29 mouse cellular contexts compared by ENCODE assay signal in the genomic region with DNA sequence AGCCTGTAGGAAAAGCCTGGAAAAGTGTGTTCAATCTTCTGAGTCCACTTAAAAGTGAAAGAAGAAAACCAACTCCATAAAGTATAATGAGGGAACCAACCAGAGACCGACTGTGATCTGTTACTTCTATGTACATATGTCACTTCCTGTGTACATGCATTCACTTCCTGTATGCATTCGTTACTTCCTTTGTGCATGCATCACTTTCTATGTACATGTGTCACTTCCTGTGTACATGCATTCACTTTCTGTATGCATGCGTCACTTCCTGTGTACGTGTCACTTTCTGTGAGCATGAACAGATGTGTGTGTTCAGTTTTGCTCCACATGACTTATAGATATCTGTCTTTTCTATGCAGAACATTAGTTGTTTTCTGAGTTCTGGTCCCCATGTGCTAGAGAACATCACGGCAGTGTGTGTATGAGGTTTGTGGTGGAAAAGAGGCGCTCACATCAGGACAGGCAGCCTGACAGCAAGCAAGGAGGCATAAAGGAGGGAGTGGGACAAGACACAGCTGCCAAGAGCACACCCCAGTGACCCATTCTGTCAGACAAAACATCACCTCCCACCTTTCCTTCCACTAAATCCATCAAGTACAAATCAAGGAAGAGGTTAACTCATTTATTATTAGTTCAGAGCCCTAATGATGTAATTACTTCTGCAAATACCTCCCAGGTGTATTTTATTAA. TPM values are rescaled to one million over a fixed set of nuclear protein-coding genes. Genes with fewer than 3 reads are reported as not detected.
DNase-seq lines count a peak whose midpoint lies in the region; ATAC-seq and TF ChIP-seq lines count a peak whose summit lies in the region.
"Had no signal": no experiment of that assay in that cellular context is flagged by ENCODE, and none has a peak within 500 bp of the region (broad histone marks: within the 10 kb centered on the region; RNA-seq: fewer than 3 reads in every experiment).

No protein-coding gene starts in this region.

- no peaks in the 10 kb centered on the region for H3K4me1 ChIP-seq in kidney, postnatal 0 days (replicated peaks; ENCODE audit: insufficient read depth, low read length)
- no peaks in the 10 kb centered on the region for H3K4me1 ChIP-seq in stomach, postnatal 0 days (replicated peaks; ENCODE audit: control insufficient read depth, insufficient read depth)
- H3K4me1 ChIP-seq: embryonic facial prominence, embryonic 12.5 days; forebrain, embryonic 12.5 days; heart, embryonic 10.5 days; hindbrain, embryonic 10.5 days; liver, embryonic 13.5 days; midbrain, embryonic 12.5 days had no signal

- H3K4me2 ChIP-seq in kidney, postnatal 0 days (ENCODE audit: low read length), result no peak overlapping the region
- no peak overlapping the region for H3K4me2 ChIP-seq in stomach, postnatal 0 days (replicated peaks; ENCODE audit: low read depth)
- H3K4me2 ChIP-seq: embryonic facial prominence, embryonic 12.5 days; forebrain, embryonic 12.5 days; liver, embryonic 13.5 days; midbrain, embryonic 12.5 days had no signal

- DNase-seq in kidney, postnatal 0 days (ENCODE audit: low spot score), result peak; percentile 55
- DNase-seq in kidney, adult 11 months, result no peak
- DNase-seq in CD4-positive, CD25-positive, alpha-beta regulatory T cell, adult 2 months (ENCODE audit: low read depth, low spot score), result peak; percentile 1
- peak; percentile 7 for DNase-seq in induced T-regulatory cell, adult 2 months (ENCODE audit: low read depth)
- DNase-seq in splenic B cell, adult 2 months (ENCODE audit: low read depth, low spot score), result peak; percentile 1
- DNase-seq in stomach, postnatal 0 days (ENCODE audit: low spot score), result no peak
- DNase-seq in urinary bladder, postnatal 36 days (ENCODE audit: low spot score in 2 of 2), result no peak
- DNase-seq: adrenal gland, adult 2 months; cerebellum, adult 11 months; cerebellum, postnatal 10 days; gastrocnemius, postnatal 36 days; kidney, adult 18-20 months; liver, embryonic 13.5 days; lung, adult 2 months; lung, postnatal 4 days; right cerebral cortex, postnatal 14 days; thymus, postnatal 25 days had no signal

- TF ChIP-seq CTCF in kidney, postnatal 0 days (IDR thresholded peaks at IDR 0.05; ENCODE audit: low read depth), result no peak
- no peak for TF ChIP-seq CTCF in stomach, postnatal 0 days (IDR thresholded peaks at IDR 0.05; ENCODE audit: low read depth)

- H3K36me3 ChIP-seq in kidney, postnatal 0 days (ENCODE audit: insufficient read depth, low read length), result no peaks in the 10 kb centered on the region
- H3K36me3 ChIP-seq in splenic B cell, adult 2 months (ENCODE audit: control insufficient read depth, insufficient read depth, low read length, poor library complexity, severe bottlenecking), result no peaks in the 10 kb centered on the region
- H3K36me3 ChIP-seq in stomach, postnatal 0 days (ENCODE audit: control insufficient read depth, insufficient read depth, low read length), result no peaks in the 10 kb centered on the region
- H3K36me3 ChIP-seq: embryonic facial prominence, embryonic 12.5 days; forebrain, embryonic 12.5 days; heart, embryonic 10.5 days; hindbrain, embryonic 10.5 days; liver, embryonic 13.5 days; midbrain, embryonic 12.5 days had no signal

- 57% methylated on average over 6 of the region's 6 CpGs for WGBS in kidney, postnatal 0 days
- WGBS in stomach, postnatal 0 days, result 80% methylated on average over 6 of the region's 6 CpGs

- no peak for TF ChIP-seq EP300 in stomach, postnatal 0 days (optimal IDR thresholded peaks at IDR 0.05)

- no peaks in the 10 kb centered on the region for H3K27me3 ChIP-seq in kidney, postnatal 0 days (ENCODE audit: insufficient read depth, low read length)
- H3K27me3 ChIP-seq in splenic B cell, adult 2 months (ENCODE audit: control insufficient read depth, insufficient read depth, low read length, poor library complexity, severe bottlenecking), result no peaks in the 10 kb centered on the region
- H3K27me3 ChIP-seq in stomach, postnatal 0 days (ENCODE audit: control insufficient read depth, insufficient read depth, low read length), result no peaks in the 10 kb centered on the region
- H3K27me3 ChIP-seq: embryonic facial prominence, embryonic 12.5 days; forebrain, embryonic 12.5 days; liver, embryonic 13.5 days; midbrain, embryonic 12.5 days had no signal

- no peak overlapping the region for H3K9ac ChIP-seq in kidney, postnatal 0 days (ENCODE audit: low read depth, low read length)
- no peak overlapping the region for H3K9ac ChIP-seq in stomach, postnatal 0 days (ENCODE audit: low read length)
- H3K9ac ChIP-seq: embryonic facial prominence, embryonic 12.5 days; forebrain, embryonic 12.5 days; liver, embryonic 13.5 days; midbrain, embryonic 12.5 days had no signal

- H3K9me3 ChIP-seq in kidney, postnatal 0 days (replicated peaks; ENCODE audit: low read length), result no peaks in the 10 kb centered on the region
- no peaks in the 10 kb centered on the region for H3K9me3 ChIP-seq in stomach, postnatal 0 days (ENCODE audit: control insufficient read depth, low read length)
- H3K9me3 ChIP-seq: embryonic facial prominence, embryonic 12.5 days; forebrain, embryonic 12.5 days; heart, embryonic 10.5 days; hindbrain, embryonic 10.5 days; liver, embryonic 13.5 days; midbrain, embryonic 12.5 days had no signal

- no peak overlapping the region for H3K4me3 ChIP-seq in kidney, postnatal 0 days (replicated peaks; ENCODE audit: low read depth, low read length)
- no peak overlapping the region for H3K4me3 ChIP-seq in stomach, postnatal 0 days (ENCODE audit: low read depth, low read length)
- H3K4me3 ChIP-seq: embryonic facial prominence, embryonic 12.5 days; forebrain, embryonic 12.5 days; heart, embryonic 10.5 days; hindbrain, embryonic 10.5 days; left cerebral cortex, adult 2 months; liver, embryonic 13.5 days; midbrain, embryonic 12.5 days had no signal

- ATAC-seq in kidney, postnatal 0 days (replicated peaks; ENCODE audit: low FRiP score, low read depth), result peak; percentile 46; the same call in 1 of the 2 replicates
- no peak for ATAC-seq in stomach, postnatal 0 days (ENCODE audit: low FRiP score, low TSS enrichment)
- ATAC-seq: Patski had no signal

- H3K27ac ChIP-seq in kidney, postnatal 0 days, result no peak overlapping the region
- H3K27ac ChIP-seq in stomach, postnatal 0 days (replicated peaks), result no peak overlapping the region
- H3K27ac ChIP-seq: embryonic facial prominence, embryonic 12.5 days; forebrain, embryonic 12.5 days; heart, embryonic 10.5 days; hindbrain, embryonic 10.5 days; left cerebral cortex, adult 2 months; liver, embryonic 13.5 days; midbrain, embryonic 12.5 days had no signal

RNA-seq across cellular contexts. Expression of gene Taar4, which starts 4.8 kb away (rescaled TPM):
- polyA plus RNA-seq in kidney, postnatal 0 days (2015; fragmentation: Nextera tagmentation; extraction: Ambion mirVana), result not detected in 2 replicates
- 0.10 TPM in 1 of 2 replicates, not detected in the other for polyA plus RNA-seq in stomach, postnatal 0 days (2015; fragmentation: Nextera tagmentation; extraction: Ambion mirVana)
- polyA plus RNA-seq: adrenal gland, adult 2 months; embryonic facial prominence, embryonic 12.5 days; forebrain, embryonic 12.5 days; heart, embryonic 10.5 days; heart, postnatal 0 days; hindbrain, embryonic 10.5 days; large intestine, adult 2 months; liver, embryonic 13.5 days; lung, adult 2 months; midbrain, embryonic 12.5 days; neural tube, embryonic 11.5 days; Patski; testis, adult 2 months had no signal

RNA-seq across cellular contexts. Expression of gene Taar5, which starts 5.4 kb away (rescaled TPM):
- polyA plus RNA-seq in kidney, postnatal 0 days (2015; fragmentation: Nextera tagmentation; extraction: Ambion mirVana), result 0.23 and 0.30 TPM in 2 replicates
- not detected in 2 replicates for polyA plus RNA-seq in stomach, postnatal 0 days (2015; fragmentation: Nextera tagmentation; extraction: Ambion mirVana)
- polyA plus RNA-seq: adrenal gland, adult 2 months; embryonic facial prominence, embryonic 12.5 days; forebrain, embryonic 12.5 days; heart, embryonic 10.5 days; heart, postnatal 0 days; hindbrain, embryonic 10.5 days; large intestine, adult 2 months; liver, embryonic 13.5 days; lung, adult 2 months; midbrain, embryonic 12.5 days; neural tube, embryonic 11.5 days; Patski; testis, adult 2 months had no signal

RNA-seq across cellular contexts. Expression of gene Taar3, which starts 15.7 kb away (rescaled TPM):
- not detected in 2 replicates for polyA plus RNA-seq in kidney, postnatal 0 days (2015; fragmentation: Nextera tagmentation; extraction: Ambion mirVana)
- polyA plus RNA-seq in stomach, postnatal 0 days (2015; fragmentation: Nextera tagmentation; extraction: Ambion mirVana), result not detected in 2 replicates
- polyA plus RNA-seq: adrenal gland, adult 2 months; embryonic facial prominence, embryonic 12.5 days; forebrain, embryonic 12.5 days; heart, embryonic 10.5 days; heart, postnatal 0 days; hindbrain, embryonic 10.5 days; large intestine, adult 2 months; limb, embryonic 14.5 days; liver, embryonic 13.5 days; lung, adult 2 months; midbrain, embryonic 12.5 days; neural tube, embryonic 11.5 days; Patski; testis, adult 2 months had no signal

RNA-seq across cellular contexts. Expression of gene Taar6, which starts 20.4 kb away (rescaled TPM):
- polyA plus RNA-seq in kidney, postnatal 0 days (2015; fragmentation: Nextera tagmentation; extraction: Ambion mirVana), result not detected in 2 replicates
- polyA plus RNA-seq in stomach, postnatal 0 days (2015; fragmentation: Nextera tagmentation; extraction: Ambion mirVana), result not detected in 2 replicates
- polyA plus RNA-seq: adrenal gland, adult 2 months; embryonic facial prominence, embryonic 12.5 days; forebrain, embryonic 12.5 days; heart, embryonic 10.5 days; heart, postnatal 0 days; hindbrain, embryonic 10.5 days; large intestine, adult 2 months; limb, embryonic 14.5 days; liver, embryonic 13.5 days; lung, adult 2 months; midbrain, embryonic 12.5 days; neural tube, embryonic 11.5 days; Patski; testis, adult 2 months had no signal

RNA-seq across cellular contexts. Expression of gene Taar2, which starts 26.7 kb away (rescaled TPM):
- polyA plus RNA-seq in kidney, postnatal 0 days (2015; fragmentation: Nextera tagmentation; extraction: Ambion mirVana), result 0.31 and 0.41 TPM in 2 replicates
- polyA plus RNA-seq in stomach, postnatal 0 days (2015; fragmentation: Nextera tagmentation; extraction: Ambion mirVana), result not detected in 2 replicates
- polyA plus RNA-seq: adrenal gland, adult 2 months; embryonic facial prominence, embryonic 12.5 days; forebrain, embryonic 12.5 days; heart, embryonic 10.5 days; heart, postnatal 0 days; hindbrain, embryonic 10.5 days; large intestine, adult 2 months; limb, embryonic 14.5 days; liver, embryonic 13.5 days; midbrain, embryonic 12.5 days; neural tube, embryonic 11.5 days; Patski; testis, adult 2 months had no signal

Comparison
In these comparisons a context has a peak if more than half of its experiments do, and no peak if none do; other contexts are left out.
1. DNase-seq: peak in kidney, postnatal 0 days (single experiment), CD4-positive, CD25-positive, alpha-beta regulatory T cell, adult 2 months (single experiment), induced T-regulatory cell, adult 2 months (single experiment) and splenic B cell, adult 2 months (single experiment); none in kidney, adult 11 months (single experiment), stomach, postnatal 0 days (single experiment) and urinary bladder, postnatal 36 days (0 of 2).